Mouse (Mus musculus) heart, adult 2 months (tissue): ENCODE measurements around the gene Tle3.

ENCODE experiments used
- CTCF ChIP-seq: fragments of 200-600 bp; IDR thresholded peaks from 2 replicates; pipeline ENCODE4 v1.8.1; 2022; ENCODE audit warnings: antibody characterized with exemption, mild to moderate bottlenecking, moderate library complexity
- POLR2A ChIP-seq: fragments of 200-500 bp; IDR thresholded peaks from 2 replicates; pipeline ENCODE4 v1.6.1; 2011; ENCODE audit warnings: mild to moderate bottlenecking, low read depth, low read length, control low read depth; ENCODE audit not compliant: insufficient read depth

GRCm38 (mm10) chr9:61330747-61331146 lies 41.4 kb upstream of the Tle3 start:
- no peak for TF ChIP-seq CTCF
- no peak for TF ChIP-seq POLR2A
